Mouse (Mus musculus): ENCODE results near the gene Ndufaf8. TPM values are rescaled to one million over a fixed set of nuclear protein-coding genes. Genes with fewer than 3 reads are reported as not detected.

Gene Ndufaf8
- polyA plus RNA-seq, 1 experiment = 47.0 TPM

- no peaks in the 10 kb centered on the region for H3K36me3 ChIP-seq (ENCODE audit: control insufficient read depth, insufficient read depth, low read length)
- peaks cover 11% of the 10 kb centered on the region for H3K4me1 ChIP-seq (ENCODE audit: control insufficient read depth, insufficient read depth, low read length)
- H3K27ac ChIP-seq (ENCODE audit: control insufficient read depth, insufficient read depth, low read depth, low read length) = no peak overlapping the region
- H3K4me3 ChIP-seq (ENCODE audit: control insufficient read depth, low read depth, low read length) = no peak overlapping the region
- TF ChIP-seq POLR2A (IDR thresholded peaks at IDR 0.05; ENCODE audit: control insufficient read depth, low read depth, low read length) = no peak
- no peak for TF ChIP-seq CTCF (IDR thresholded peaks at IDR 0.05; ENCODE audit: control insufficient read depth, insufficient read depth, insufficient replicate concordance, low read depth, low read length)
- no peaks in the 10 kb centered on the region for H3K27me3 ChIP-seq (ENCODE audit: control insufficient read depth, insufficient read depth, low read length)
These were observed 49.6 kb downstream of the Ndufaf8 start for GRCm38 (mm10) chr11:120148201-120148855.

DNA sequence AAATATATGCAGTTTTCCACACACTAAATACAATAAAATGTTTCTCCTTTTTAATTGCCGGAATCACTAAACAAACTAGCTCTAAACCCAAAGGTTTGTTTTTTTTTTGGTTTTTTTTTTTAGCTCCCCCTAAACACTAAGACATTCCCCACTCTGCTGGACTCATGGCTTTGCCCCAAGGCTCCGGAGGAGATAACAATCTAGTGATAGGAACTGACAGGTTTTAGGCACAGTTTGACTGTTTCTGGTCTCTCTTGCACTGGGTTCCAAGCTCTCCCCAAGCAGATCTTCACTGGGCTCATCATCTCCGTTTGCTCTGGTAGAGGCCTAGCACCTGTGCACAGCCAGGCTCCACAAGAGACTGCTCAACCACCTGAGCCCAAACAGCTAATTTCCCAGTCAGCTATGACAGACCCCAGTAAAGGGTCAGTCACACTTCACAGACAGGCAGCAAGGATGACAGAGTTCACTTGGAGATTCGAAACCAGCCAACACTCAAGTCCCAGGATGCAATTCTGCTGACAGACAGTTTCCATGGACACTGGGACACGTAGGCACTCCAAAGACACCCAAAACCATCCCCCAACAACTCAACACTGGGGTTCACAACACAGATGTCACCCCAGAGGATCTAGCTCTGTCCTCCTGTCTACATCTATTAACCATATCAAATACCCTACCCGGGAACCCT, 50.9 kb downstream of the Ndufaf8 start:
- H3K27ac ChIP-seq (ENCODE audit: control insufficient read depth, insufficient read depth, low read depth, low read length) = no peak overlapping the region
- no peak overlapping the region for H3K4me3 ChIP-seq (ENCODE audit: control insufficient read depth, low read depth, low read length)
- no peaks in the 10 kb centered on the region for H3K36me3 ChIP-seq (ENCODE audit: control insufficient read depth, insufficient read depth, low read length)

More for the DNA sequence above, 50.9 kb downstream of the Ndufaf8 start:
- Histone ChIP-seq H3K4me1 (ENCODE audit: control insufficient read depth, insufficient read depth, low read length) (peaks cover 10% of the 10 kb centered on the region), H3K27me3 (ENCODE audit: control insufficient read depth, insufficient read depth, low read length) (no peaks in the 10 kb centered on the region)
- TF ChIP-seq POLR2A (IDR thresholded peaks at IDR 0.05; ENCODE audit: control insufficient read depth, low read depth, low read length) (no peak), CTCF (IDR thresholded peaks at IDR 0.05; ENCODE audit: control insufficient read depth, insufficient read depth, insufficient replicate concordance, low read depth, low read length) (no peak)

Other genes with a start within 250 kb of the Ndufaf8 start
- gene Chmp6, start 185.5 kb upstream of the Ndufaf8 start, polyA plus RNA-seq (2012; rRNA removed) = 47.8 and 53.8 TPM in 2 replicates
- gene Baiap2, start 156.2 kb upstream of the Ndufaf8 start, polyA plus RNA-seq (2012; rRNA removed) = 151 and 183 TPM in 2 replicates
- gene Aatk, start 51.8 kb upstream of the Ndufaf8 start, polyA plus RNA-seq (2012; rRNA removed) = 0.84 and 1.1 TPM in 2 replicates
- gene Cep131, start 12.1 kb upstream of the Ndufaf8 start, polyA plus RNA-seq (2012; rRNA removed) = 41.3 and 44.7 TPM in 2 replicates
- 19.2 and 19.9 TPM in 2 replicates for gene Tepsin, start 197 bp upstream of the Ndufaf8 start, polyA plus RNA-seq (2012; rRNA removed)
- 76.3 and 90.4 TPM in 2 replicates for gene Slc38a10, start 52.4 kb downstream of the Ndufaf8 start, polyA plus RNA-seq (2012; rRNA removed)
- gene Bahcc1, start 134.0 kb downstream of the Ndufaf8 start, polyA plus RNA-seq (2012; rRNA removed) = 2.3 and 2.9 TPM in 2 replicates
- 670 and 672 TPM in 2 replicates for gene Actg1, start 249.6 kb downstream of the Ndufaf8 start, polyA plus RNA-seq (2012; rRNA removed)

Data from testis, adult 2 months (tissue).